Mouse (Mus musculus): Measurements from ENCODE around the gene Castor2. TPM values are rescaled to one million over a fixed set of nuclear protein-coding genes. Genes with fewer than 3 reads are reported as not detected.

The Castor2 gene
- total and polyA plus RNA-seq, 3 experiments: 0.35 to 3.9 (median 1.3) TPM

- H3K36me3 ChIP-seq (replicated peaks in 1 of 2; ENCODE audit: control insufficient read depth in 1 of 2, insufficient read depth in 1 of 2, low read length in 1 of 2): no peaks in the 10 kb centered on the region
- no peak overlapping the region for H3K9ac ChIP-seq (ENCODE audit: insufficient read depth, low read depth)
- H3K4me3 ChIP-seq (replicated peaks in 1 of 3; ENCODE audit: low read depth in 2 of 3, low read length in 2 of 3, poor library complexity in 1 of 3): no peak overlapping the region
- H3K79me2 ChIP-seq (replicated peaks; ENCODE audit: control insufficient read depth, extremely low read depth, insufficient read depth, poor library complexity, severe bottlenecking): no peaks in the 10 kb centered on the region
- TF ChIP-seq TCF12 (IDR thresholded peaks at IDR 0.05; ENCODE audit: low read depth, low read length): no peak
- TF ChIP-seq ETS1 (conservative IDR thresholded peaks at IDR 0.05; ENCODE audit: low read depth, low read length): no peak
- TF ChIP-seq MYC (IDR thresholded peaks at IDR 0.05; ENCODE audit: low read depth, low read length): no peak
- no peak for TF ChIP-seq MAX (IDR thresholded peaks at IDR 0.05; ENCODE audit: low read length)
- TF ChIP-seq MEF2A (IDR thresholded peaks at IDR 0.05; ENCODE audit: borderline replicate concordance, low read depth, low read length): no peak
- DNase-seq (ENCODE audit: extremely low read depth): no peak
- no peaks in the 10 kb centered on the region for H3K4me1 ChIP-seq (ENCODE audit: control insufficient read depth in 1 of 2, insufficient read depth in 2 of 2)
- in situ Hi-C loops (cut with MboI; ENCODE audit: low pct_ligation_motif_present, low pct_unique_long_range_greater_than_20kb, low sequenced_read_pairs): no loop called here
- no peak overlapping the region for H3K4me2 ChIP-seq (ENCODE audit: insufficient read depth, low read depth, poor library complexity, severe bottlenecking)
- dilution Hi-C loops (cut with MboI; ENCODE audit: extremely low pct_ligation_motif_present, extremely low pct_unique_long_range_greater_than_20kb, low sequenced_read_pairs): no loop called here
- peaks cover 6% of the 10 kb centered on the region for H3K27me3 ChIP-seq (replicated peaks)
- H3K27ac ChIP-seq (ENCODE audit: insufficient read depth, low read depth): no peak overlapping the region
- H3K9me3 ChIP-seq (replicated peaks; ENCODE audit: low read length): peaks cover 13% of the 10 kb centered on the region
Measured at GRCm38 (mm10) chr5:134058793-134059352, 40.6 kb upstream of the Castor2 start.

DNA sequence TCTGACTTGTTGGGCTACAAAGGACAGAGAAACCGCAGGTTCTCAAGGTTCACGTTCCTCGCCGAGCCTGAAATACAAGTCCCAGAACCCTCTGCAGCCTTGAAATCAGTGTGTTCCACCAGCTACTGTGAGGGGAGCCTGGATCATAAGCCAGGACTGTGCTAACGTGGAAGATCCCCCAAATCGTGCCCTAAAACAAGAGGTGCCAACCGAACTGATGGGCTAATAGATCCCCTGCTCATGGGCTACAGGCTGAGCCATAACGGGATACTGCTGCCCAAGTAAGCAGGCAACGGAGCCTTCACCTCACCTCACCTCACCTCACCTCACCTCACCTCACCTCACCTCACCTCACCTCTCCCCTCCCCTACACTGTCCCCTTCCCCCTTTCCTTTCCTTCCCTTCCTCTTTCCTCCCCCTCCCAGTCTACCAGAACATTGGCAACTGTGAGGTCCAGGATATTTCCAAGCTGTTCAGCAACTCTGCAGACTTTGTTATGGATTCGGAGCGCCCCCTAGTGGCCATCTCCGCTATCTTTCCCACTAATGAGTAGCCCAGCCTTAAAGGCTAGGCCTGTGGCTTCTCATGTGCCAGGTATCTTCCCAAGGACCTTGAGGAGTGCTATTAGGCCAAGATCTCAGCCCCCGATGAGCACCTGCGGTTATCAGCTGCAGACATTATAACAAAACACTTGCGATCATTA lies 36.0 kb upstream of the Castor2 start:
- H3K4me3 ChIP-seq (replicated peaks in 1 of 3; ENCODE audit: low read depth in 2 of 3, low read length in 2 of 3, poor library complexity in 1 of 3): no peak overlapping the region
- peaks cover 10% of the 10 kb centered on the region for H3K27me3 ChIP-seq (replicated peaks)
- TF ChIP-seq JUN (IDR thresholded peaks at IDR 0.05; ENCODE audit: insufficient read depth, low read depth, low read length) (no peak), SMC3 (IDR thresholded peaks at IDR 0.05; ENCODE audit: low read depth, low read length) (peak; percentile 49), CTCF (conservative IDR thresholded peaks at IDR 0.05 in 1 of 2, IDR thresholded peaks at IDR 0.05 in 1 of 2; ENCODE audit: low read depth in 2 of 2, low read length in 2 of 2) (peak; percentile 68 to 79), RAD21 (IDR thresholded peaks at IDR 0.05; ENCODE audit: low read depth, low read length) (peak; percentile 73)
- dilution Hi-C loops (cut with MboI; ENCODE audit: extremely low pct_ligation_motif_present, extremely low pct_unique_long_range_greater_than_20kb, low sequenced_read_pairs) (no loop called here), in situ Hi-C loops (cut with MboI; ENCODE audit: low pct_ligation_motif_present, low pct_unique_long_range_greater_than_20kb, low sequenced_read_pairs) (no loop called here)
- peaks cover 0 to 21% of the 10 kb centered on the region in 2 experiments; a peak in 2 of 4 replicates for H3K4me1 ChIP-seq (ENCODE audit: control insufficient read depth in 1 of 2, insufficient read depth in 2 of 2)
- DNase-seq (ENCODE audit: extremely low read depth): peak; percentile 71
- no peak overlapping the region for H3K9ac ChIP-seq (ENCODE audit: insufficient read depth, low read depth)
- H3K9me3 ChIP-seq (replicated peaks; ENCODE audit: low read length): no peaks in the 10 kb centered on the region
- no peak overlapping the region for H3K4me2 ChIP-seq (ENCODE audit: insufficient read depth, low read depth, poor library complexity, severe bottlenecking)
- no peaks in the 10 kb centered on the region for H3K36me3 ChIP-seq (replicated peaks in 1 of 2; ENCODE audit: control insufficient read depth in 1 of 2, insufficient read depth in 1 of 2, low read length in 1 of 2)
- no peak overlapping the region for H3K27ac ChIP-seq (ENCODE audit: insufficient read depth, low read depth)
- H3K79me2 ChIP-seq (replicated peaks; ENCODE audit: control insufficient read depth, extremely low read depth, insufficient read depth, poor library complexity, severe bottlenecking): no peaks in the 10 kb centered on the region

DNA sequence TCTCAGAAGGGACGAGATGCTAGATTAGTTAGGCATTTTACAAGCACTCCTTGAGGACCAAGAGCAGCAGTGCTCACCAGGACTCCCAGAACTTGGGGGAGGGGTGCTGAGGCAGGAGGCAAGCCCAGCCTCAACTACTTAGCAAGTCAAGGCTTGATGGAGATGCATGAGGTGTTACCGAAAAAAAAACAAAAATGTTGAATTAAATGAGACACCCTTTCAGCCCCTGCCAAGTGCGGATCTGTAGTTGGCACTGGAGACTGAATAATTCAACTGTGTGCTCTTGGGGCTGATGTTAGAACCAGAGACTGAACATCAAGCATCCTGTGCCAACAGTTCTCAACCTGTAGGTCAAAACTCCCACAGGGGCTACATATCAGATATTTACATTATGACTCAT lies 33.2 kb upstream of the Castor2 start:
- no peak overlapping the region for H3K27ac ChIP-seq (ENCODE audit: insufficient read depth, low read depth)
- dilution Hi-C loops (cut with MboI; ENCODE audit: extremely low pct_ligation_motif_present, extremely low pct_unique_long_range_greater_than_20kb, low sequenced_read_pairs): no loop called here

More for the DNA sequence above, 33.2 kb upstream of the Castor2 start:
- no peak overlapping the region for H3K4me3 ChIP-seq (replicated peaks in 1 of 3; ENCODE audit: low read depth in 2 of 3, low read length in 2 of 3, poor library complexity in 1 of 3)
- peaks cover 10% of the 10 kb centered on the region for H3K27me3 ChIP-seq (replicated peaks)
- no peaks in the 10 kb centered on the region for H3K36me3 ChIP-seq (replicated peaks in 1 of 2; ENCODE audit: control insufficient read depth in 1 of 2, insufficient read depth in 1 of 2, low read length in 1 of 2)
- H3K4me1 ChIP-seq (ENCODE audit: control insufficient read depth in 1 of 2, insufficient read depth in 2 of 2): peaks cover 0 to 21% of the 10 kb centered on the region in 2 experiments; a peak in 2 of 4 replicates
- peaks cover 13% of the 10 kb centered on the region for H3K9me3 ChIP-seq (replicated peaks; ENCODE audit: low read length)
- H3K4me2 ChIP-seq (ENCODE audit: insufficient read depth, low read depth, poor library complexity, severe bottlenecking): no peak overlapping the region
- TF ChIP-seq POLR2AphosphoS2 (IDR thresholded peaks at IDR 0.05; ENCODE audit: low read depth, low read length): no peak
- no peak for TF ChIP-seq USF2 (conservative IDR thresholded peaks at IDR 0.05; ENCODE audit: low read depth, low read length)
- TF ChIP-seq IRF4 (IDR thresholded peaks at IDR 0.05; ENCODE audit: low read depth, low read length): 0 out of 2 replicates have a peak, but pooled peaks have one; percentile 36
- H3K79me2 ChIP-seq (replicated peaks; ENCODE audit: control insufficient read depth, extremely low read depth, insufficient read depth, poor library complexity, severe bottlenecking): no peaks in the 10 kb centered on the region
- in situ Hi-C loops (cut with MboI; ENCODE audit: low pct_ligation_motif_present, low pct_unique_long_range_greater_than_20kb, low sequenced_read_pairs): no loop called here
- no peak for DNase-seq (ENCODE audit: extremely low read depth)
- H3K9ac ChIP-seq (ENCODE audit: insufficient read depth, low read depth): no peak overlapping the region
